Mouse (Mus musculus): ENCODE results near the gene Ndufa1. TPM values are rescaled to one million over a fixed set of nuclear protein-coding genes. Genes with fewer than 3 reads are reported as not detected.
"Not testable (repeated sequence)": the region's sequence is repeated elsewhere in the genome, so short reads cannot be mapped to it uniquely, and the experiment has no call there.

The Ndufa1 gene
- polyA plus RNA-seq, 1 experiment from 2014 or later: 449 TPM

DNA sequence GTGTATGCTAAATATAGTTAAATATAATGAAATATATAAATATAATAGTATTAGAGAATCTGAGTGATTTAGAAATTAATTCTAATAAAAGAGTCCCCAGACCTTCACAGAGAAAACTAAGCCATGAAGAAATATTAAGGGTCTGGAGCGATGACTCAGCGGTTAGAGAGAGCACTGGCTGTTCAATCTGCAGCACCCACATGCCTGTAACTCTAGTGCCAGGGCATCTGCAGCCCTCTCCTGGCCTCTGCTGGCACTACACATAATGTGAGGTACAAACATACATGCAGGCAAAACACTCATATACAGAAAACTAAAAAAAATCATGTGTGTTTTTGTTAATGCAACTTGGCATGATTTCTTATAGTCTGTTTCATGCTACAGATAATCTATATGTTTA is 46.0 kb downstream of the Ndufa1 start:
- ATAC-seq (replicated peaks): no peak
- no peak overlapping the region for H3K4me2 ChIP-seq (replicated peaks)
- WGBS: 88% methylated on average over 2 of the region's 2 CpGs

GRCm38 (mm10) chrX:37144498-37144897 is 46.5 kb downstream of the Ndufa1 start:
- not testable (repeated sequence) for H3K27ac ChIP-seq (replicated peaks); H3K4me3 ChIP-seq; H3K9me3 ChIP-seq; ATAC-seq (replicated peaks); H3K27me3 ChIP-seq; H3K4me1 ChIP-seq; H3K4me2 ChIP-seq (replicated peaks); H3K9ac ChIP-seq (replicated peaks)
- H3K36me3 ChIP-seq: peaks cover 19% of the 10 kb centered on the region; the same call in 1 of the 2 replicates
- 53% methylated on average over 2 of the region's 4 CpGs for WGBS

More for the DNA sequence above, 46.0 kb downstream of the Ndufa1 start:
- no peak overlapping the region for H3K27ac ChIP-seq (replicated peaks)
- H3K4me3 ChIP-seq: no peak overlapping the region
- H3K9ac ChIP-seq (replicated peaks): no peak overlapping the region
- no peaks in the 10 kb centered on the region for H3K9me3 ChIP-seq
- no peaks in the 10 kb centered on the region for H3K27me3 ChIP-seq
- H3K4me1 ChIP-seq: no peaks in the 10 kb centered on the region
- H3K36me3 ChIP-seq: peaks cover 19% of the 10 kb centered on the region; the same call in 1 of the 2 replicates

DNA sequence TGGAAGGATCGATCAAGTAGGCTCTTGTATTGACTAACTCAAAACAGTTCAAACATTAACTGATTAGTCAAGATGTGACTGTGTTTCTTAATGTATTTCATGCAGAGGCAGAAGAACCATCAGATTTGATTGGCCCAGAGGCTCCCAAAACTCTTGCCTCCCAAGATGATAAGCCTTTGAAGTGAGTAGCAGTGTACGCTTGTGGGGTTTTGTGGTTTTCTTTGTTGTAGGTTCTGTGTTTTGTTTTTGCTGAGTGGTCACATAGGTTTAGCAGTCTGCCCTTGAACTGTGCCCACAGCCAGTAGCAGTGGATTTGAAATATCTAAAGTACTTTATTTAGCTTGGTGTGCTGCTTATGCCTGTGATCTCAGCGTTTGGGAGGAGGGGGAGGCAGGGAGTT is 49.2 kb downstream of the Ndufa1 start:
- no peak for ATAC-seq (replicated peaks)

More for the DNA sequence above, 49.2 kb downstream of the Ndufa1 start:
- Histone ChIP-seq H3K9me3 (no peaks in the 10 kb centered on the region), H3K4me3 (no peak overlapping the region), H3K27me3 (no peaks in the 10 kb centered on the region), H3K36me3 (peaks cover 20% of the 10 kb centered on the region; the same call in 1 of the 2 replicates), H3K4me1 (no peaks in the 10 kb centered on the region), H3K4me2 (replicated peaks) (no peak overlapping the region), H3K9ac (replicated peaks) (no peak overlapping the region), H3K27ac (replicated peaks) (no peak overlapping the region)
- 91% methylated on average over 3 of the region's 3 CpGs for WGBS

Other genes with a start within 250 kb of the Ndufa1 start
- 51.8 and 53.0 TPM in 2 replicates for gene Sept6, start 199.4 kb downstream of the Ndufa1 start, polyA plus RNA-seq (2015; fragmentation: Nextera tagmentation; extraction: Ambion mirVana)
- not detected in 2 replicates for gene Sowahd, start 142.3 kb downstream of the Ndufa1 start, polyA plus RNA-seq (2015; fragmentation: Nextera tagmentation; extraction: Ambion mirVana)
- 336 and 348 TPM in 2 replicates for gene Rpl39, start 105.8 kb downstream of the Ndufa1 start, polyA plus RNA-seq (2015; fragmentation: Nextera tagmentation; extraction: Ambion mirVana)
- gene Upf3b, start 80.8 kb downstream of the Ndufa1 start, polyA plus RNA-seq (2015; fragmentation: Nextera tagmentation; extraction: Ambion mirVana): 27.2 and 30.3 TPM in 2 replicates
- gene Nkap, start 64.4 kb downstream of the Ndufa1 start, polyA plus RNA-seq (2015; fragmentation: Nextera tagmentation; extraction: Ambion mirVana): 19.1 and 20.3 TPM in 2 replicates
- 0.20 and 0.22 TPM in 2 replicates for gene Akap14, start 22.3 kb downstream of the Ndufa1 start, polyA plus RNA-seq (2015; fragmentation: Nextera tagmentation; extraction: Ambion mirVana)
- 14.3 and 15.9 TPM in 2 replicates for gene Rnf113a1, start 82 bp upstream of the Ndufa1 start, polyA plus RNA-seq (2015; fragmentation: Nextera tagmentation; extraction: Ambion mirVana)
- not detected in 2 replicates for gene Gm9, start 19.9 kb upstream of the Ndufa1 start, polyA plus RNA-seq (2015; fragmentation: Nextera tagmentation; extraction: Ambion mirVana)
- not detected in 2 replicates for gene Rhox1, start 31.1 kb upstream of the Ndufa1 start, polyA plus RNA-seq (2015; fragmentation: Nextera tagmentation; extraction: Ambion mirVana)
- not detected in 2 replicates for gene Rhox2a, start 53.8 kb upstream of the Ndufa1 start, polyA plus RNA-seq (2015; fragmentation: Nextera tagmentation; extraction: Ambion mirVana)
- gene Rhox3a, start 58.8 kb upstream of the Ndufa1 start, polyA plus RNA-seq (2015; fragmentation: Nextera tagmentation; extraction: Ambion mirVana): not detected in 2 replicates
- gene Rhox4a, start 74.2 kb upstream of the Ndufa1 start, polyA plus RNA-seq (2015; fragmentation: Nextera tagmentation; extraction: Ambion mirVana): not detected in 2 replicates
- not detected in 2 replicates for gene Rhox3a2, start 188.9 kb upstream of the Ndufa1 start, polyA plus RNA-seq (2015; fragmentation: Nextera tagmentation; extraction: Ambion mirVana)
- gene Rhox4a2, start 199.7 kb upstream of the Ndufa1 start, polyA plus RNA-seq (2015; fragmentation: Nextera tagmentation; extraction: Ambion mirVana): not detected in 2 replicates
- not detected in 2 replicates for gene Rhox2b, start 220.9 kb upstream of the Ndufa1 start, polyA plus RNA-seq (2015; fragmentation: Nextera tagmentation; extraction: Ambion mirVana)
- not detected in 2 replicates for gene Rhox4b, start 241.3 kb upstream of the Ndufa1 start, polyA plus RNA-seq (2015; fragmentation: Nextera tagmentation; extraction: Ambion mirVana)